Mouse (Mus musculus): ENCODE measurements around the gene Nuak2.
A peak's percentile ranks its signal among the peaks of the same experiment; 100 is the strongest.

Gene Nuak2

GRCm38 (mm10) chr1:132351058-132351457 is 35.1 kb downstream of the Nuak2 start:
- DNase-seq (ENCODE audit: low read depth, low spot score): no peak

- DNase-seq (ENCODE audit: low read depth, low spot score): no peak
Measured at GRCm38 (mm10) chr1:132353389-132353788, 37.5 kb downstream of the Nuak2 start.

GRCm38 (mm10) chr1:132354234-132354633 is 38.3 kb downstream of the Nuak2 start:
- no peak for DNase-seq (ENCODE audit: low read depth, low spot score)

- DNase-seq (ENCODE audit: low read depth, low spot score): no peak
Measured at GRCm38 (mm10) chr1:132355162-132355601, 39.3 kb downstream of the Nuak2 start.

GRCm38 (mm10) chr1:132355841-132356242 is 39.9 kb downstream of the Nuak2 start:
- DNase-seq (ENCODE audit: low read depth, low spot score): peak; percentile 89

- no peak for DNase-seq (ENCODE audit: low read depth, low spot score)
Measured at GRCm38 (mm10) chr1:132356841-132357240, 40.9 kb downstream of the Nuak2 start.

GRCm38 (mm10) chr1:132361959-132362358 is 46.0 kb downstream of the Nuak2 start:
- DNase-seq (ENCODE audit: low read depth, low spot score): no peak

GRCm38 (mm10) chr1:132364388-132364787 is 48.5 kb downstream of the Nuak2 start:
- DNase-seq (ENCODE audit: low read depth, low spot score): no peak

GRCm38 (mm10) chr1:132364896-132365557 is 49.1 kb downstream of the Nuak2 start:
- no peak for DNase-seq (ENCODE audit: low read depth, low spot score)

GRCm38 (mm10) chr1:132365645-132366044 is 49.7 kb downstream of the Nuak2 start:
- no peak for DNase-seq (ENCODE audit: low read depth, low spot score)

GRCm38 (mm10) chr1:132366235-132366634 is 50.3 kb downstream of the Nuak2 start:
- no peak for DNase-seq (ENCODE audit: low read depth, low spot score)

- DNase-seq (ENCODE audit: low read depth, low spot score): no peak
Measured at GRCm38 (mm10) chr1:132366937-132367336, 51.0 kb downstream of the Nuak2 start.

- DNase-seq (ENCODE audit: low read depth, low spot score): peak; percentile 83
Measured at GRCm38 (mm10) chr1:132367692-132368506, 52.0 kb downstream of the Nuak2 start.

- DNase-seq (ENCODE audit: low read depth, low spot score): no peak
Measured at GRCm38 (mm10) chr1:132370681-132371173, 54.8 kb downstream of the Nuak2 start.

- DNase-seq (ENCODE audit: low read depth, low spot score): no peak
Measured at GRCm38 (mm10) chr1:132371298-132372081, 55.6 kb downstream of the Nuak2 start.

- DNase-seq (ENCODE audit: low read depth, low spot score): no peak
Measured at GRCm38 (mm10) chr1:132372354-132372753, 56.4 kb downstream of the Nuak2 start.

GRCm38 (mm10) chr1:132372896-132373534 is 57.1 kb downstream of the Nuak2 start:
- DNase-seq (ENCODE audit: low read depth, low spot score): no peak

- DNase-seq (ENCODE audit: low read depth, low spot score): no peak
Measured at GRCm38 (mm10) chr1:132374140-132374872, 58.4 kb downstream of the Nuak2 start.

GRCm38 (mm10) chr1:132374873-132375244 is 58.9 kb downstream of the Nuak2 start:
- no peak for DNase-seq (ENCODE audit: low read depth, low spot score)

- DNase-seq (ENCODE audit: low read depth, low spot score): no peak
Measured at GRCm38 (mm10) chr1:132375256-132375655, 59.3 kb downstream of the Nuak2 start.
